Comparison of ENCODE assay signal across 30 mouse cellular contexts in the genomic region with DNA sequence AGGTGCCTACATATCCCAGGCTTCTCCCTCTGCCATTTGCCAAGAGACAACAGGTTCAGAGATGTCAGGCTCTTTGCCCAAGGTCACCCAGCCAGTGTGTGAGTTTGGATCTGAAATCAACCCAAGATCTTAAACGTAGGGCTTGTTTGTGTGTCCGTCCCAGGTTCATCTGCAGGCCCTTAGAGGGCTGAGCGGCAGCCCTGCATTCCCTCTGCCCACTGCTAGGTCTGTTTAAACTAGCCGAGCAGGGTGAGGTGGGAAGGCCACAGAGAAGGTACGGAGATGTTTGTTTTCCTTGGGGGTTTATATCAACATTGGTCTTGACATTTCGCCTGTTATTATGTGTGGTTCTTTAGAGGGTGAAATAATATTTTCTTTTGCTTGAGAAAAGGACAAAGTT. TPM values are rescaled to one million over a fixed set of nuclear protein-coding genes. Genes with fewer than 3 reads are reported as not detected.
"Had no signal": no experiment of that assay in that cellular context is flagged by ENCODE, and none has a peak within 500 bp of the region (broad histone marks: within the 10 kb centered on the region; RNA-seq: fewer than 3 reads in every experiment).

No protein-coding gene starts in this region.

- H3K4me3 ChIP-seq: embryonic facial prominence, embryonic 10.5 days; embryonic facial prominence, embryonic 12.5 days; embryonic facial prominence, embryonic 13.5 days; embryonic facial prominence, embryonic 15.5 days; erythroblast, embryonic 14.5 days; forebrain, embryonic 10.5 days; forebrain, embryonic 12.5 days; forebrain, embryonic 13.5 days; forebrain, embryonic 15.5 days; gastrocnemius, adult 2 months; heart, adult 2 months; heart, embryonic 10.5 days had no signal

- H3K36me3 ChIP-seq: embryonic facial prominence, embryonic 10.5 days; embryonic facial prominence, embryonic 12.5 days; embryonic facial prominence, embryonic 13.5 days; embryonic facial prominence, embryonic 15.5 days; forebrain, embryonic 10.5 days; forebrain, embryonic 12.5 days; forebrain, embryonic 15.5 days; heart, embryonic 10.5 days had no signal

- H3K27ac ChIP-seq: embryonic facial prominence, embryonic 10.5 days; embryonic facial prominence, embryonic 12.5 days; embryonic facial prominence, embryonic 13.5 days; embryonic facial prominence, embryonic 15.5 days; forebrain, embryonic 10.5 days; forebrain, embryonic 12.5 days; forebrain, embryonic 13.5 days; forebrain, embryonic 15.5 days; gastrocnemius, adult 2 months; heart, adult 2 months; heart, embryonic 10.5 days had no signal

- ATAC-seq: forebrain, embryonic 13.5 days; forebrain, embryonic 14.5 days; forebrain, embryonic 15.5 days; forebrain, embryonic 16.5 days; forebrain, postnatal 0 days had no signal

- DNase-seq: cerebellum, adult 2 months; cerebellum, adult 8-10 months; cerebellum, adult 9-10 months; cerebellum, adult 9-11 months; cerebellum, postnatal 10 days; cerebellum, postnatal 14 days; cerebellum, postnatal 25 days; cerebellum, postnatal 36 days; embryo, embryonic 11 days; forebrain, postnatal 0 days; gastrocnemius, adult 2 months; gastrocnemius, postnatal 10 days; gastrocnemius, postnatal 14 days; gastrocnemius, postnatal 25 days; gastrocnemius, postnatal 36 days; heart, adult 18-20 months; heart, adult 2 months had no signal

- H3K27me3 ChIP-seq: embryonic facial prominence, embryonic 12.5 days; embryonic facial prominence, embryonic 13.5 days; embryonic facial prominence, embryonic 15.5 days; forebrain, embryonic 15.5 days had no signal

- H3K9me3 ChIP-seq: embryonic facial prominence, embryonic 10.5 days; embryonic facial prominence, embryonic 12.5 days; embryonic facial prominence, embryonic 13.5 days; embryonic facial prominence, embryonic 15.5 days; forebrain, embryonic 10.5 days; forebrain, embryonic 12.5 days; forebrain, embryonic 13.5 days; forebrain, embryonic 15.5 days; heart, embryonic 10.5 days had no signal

- H3K9ac ChIP-seq: embryonic facial prominence, embryonic 12.5 days; embryonic facial prominence, embryonic 13.5 days; embryonic facial prominence, embryonic 15.5 days; forebrain, embryonic 12.5 days; forebrain, embryonic 13.5 days; forebrain, embryonic 15.5 days; forebrain, postnatal 0 days had no signal

- H3K4me2 ChIP-seq: embryonic facial prominence, embryonic 12.5 days; embryonic facial prominence, embryonic 13.5 days; embryonic facial prominence, embryonic 15.5 days; forebrain, embryonic 12.5 days; forebrain, embryonic 13.5 days; forebrain, embryonic 15.5 days had no signal

RNA-seq across cellular contexts. Expression of a gene that starts 28.4 kb away (rescaled TPM):
- polyA plus RNA-seq: erythroblast, embryonic 14.5 days; forebrain, embryonic 16.5 days; gonadal fat pad, adult 2 months had no signal
